Mouse (Mus musculus) bone marrow macrophage, adult 2 months (primary cell): Measurements from ENCODE around the gene Cldnd2.

ENCODE experiments used
- CTCF ChIP-seq: IDR thresholded peaks from 2 replicates; pipeline ENCODE4 v1.5.1; 2012; ENCODE audit warnings: low read depth, mild to moderate bottlenecking, low read length, moderate library complexity
- POLR2A ChIP-seq: IDR thresholded peaks from 2 replicates; pipeline ENCODE4 v1.6.1; 2012; ENCODE audit warnings: mild to moderate bottlenecking, low read depth, low read length, borderline replicate concordance

DNA sequence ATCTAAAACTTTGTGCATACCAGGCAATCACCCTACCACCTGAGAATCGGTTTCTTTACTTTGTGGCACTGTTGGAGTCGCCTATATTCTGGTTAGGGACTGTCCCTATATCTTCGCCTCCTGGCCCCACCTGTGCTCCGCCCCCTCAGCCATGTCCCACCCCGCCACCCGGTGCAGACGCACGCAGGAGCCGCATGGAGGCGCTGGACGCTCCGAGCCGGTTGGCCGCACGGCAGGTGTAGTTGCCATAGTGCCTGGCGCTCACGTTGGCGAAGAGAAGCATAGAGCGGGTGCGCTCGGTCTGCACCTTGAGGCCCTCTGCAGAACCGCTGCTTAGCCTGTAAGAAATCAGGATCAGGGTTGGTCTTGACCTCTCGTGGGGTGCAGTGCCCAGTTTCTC is 35.1 kb downstream of the Cldnd2 start:
- TF ChIP-seq CTCF, result no peak
- no peak for TF ChIP-seq POLR2A
